Mouse (Mus musculus) midbrain, embryonic 12.5 days (tissue): Measurements from ENCODE around the gene Cda. TPM values are rescaled to one million over a fixed set of nuclear protein-coding genes. Genes with fewer than 3 reads are reported as not detected.

Experiments used
- ATAC-seq: fragments of 200-750 bp; cut with Nextera tagmentation; 2 replicates; pipeline ENCODE4 v1.8.0; 2017; ENCODE audit warnings: low read depth, moderate TSS enrichment, moderate library complexity; ENCODE audit not compliant: low FRiP score
- H3K27ac ChIP-seq: fragments of 300-500 bp; sonication (generic); replicated peaks from 2 replicates; pipeline ENCODE4 v1.5.1; 2016; ENCODE audit warnings: mild to moderate bottlenecking
- H3K27me3 ChIP-seq: fragments of 300-500 bp; sonication (generic); 2 replicates; pipeline ENCODE4 v1.6.1; 2016; ENCODE audit warnings: mild to moderate bottlenecking
- H3K36me3 ChIP-seq: fragments of 300-500 bp; sonication (generic); 2 replicates; pipeline ENCODE4 v1.6.1; 2016
- H3K4me1 ChIP-seq: fragments of 300-500 bp; sonication (generic); 2 replicates; pipeline ENCODE4 v1.6.1; 2016
- H3K4me2 ChIP-seq: fragments of 300-500 bp; sonication (generic); replicated peaks from 2 replicates; pipeline ENCODE4 v1.6.1; 2016; ENCODE audit warnings: mild to moderate bottlenecking, moderate library complexity
- H3K4me3 ChIP-seq: fragments of 300-500 bp; sonication (generic); 2 replicates; pipeline ENCODE4 v1.5.1; 2016; ENCODE audit warnings: mild to moderate bottlenecking
- H3K9ac ChIP-seq: fragments of 300-500 bp; sonication (generic); replicated peaks from 2 replicates; pipeline ENCODE4 v1.6.1; 2016; ENCODE audit warnings: mild to moderate bottlenecking, moderate library complexity
- H3K9me3 ChIP-seq: fragments of 300-500 bp; sonication (generic); 2 replicates; pipeline ENCODE4 v1.6.1; 2016; ENCODE audit warnings: mild to moderate bottlenecking
- WGBS: fragments of 180-500 bp; shearing (Covaris S2); methylation state at CpG from one replicate; pipeline ENCODE4 v1.1.7; 2016; 5-methylcytosine and 5-hydroxymethylcytosine counted together
- polyA plus RNA-seq: library from polyadenylated mRNA; unstranded; fragments of >200 nt; fragmentation: Nextera tagmentation; extraction: Ambion mirVana; gene quantifications from 2 replicates; pipeline ENCODE4 v1.2.1, GENCODE M21; 2016

The Cda gene
- polyA plus RNA-seq, 1 experiment from 2014 or later: 1.8 TPM

DNA sequence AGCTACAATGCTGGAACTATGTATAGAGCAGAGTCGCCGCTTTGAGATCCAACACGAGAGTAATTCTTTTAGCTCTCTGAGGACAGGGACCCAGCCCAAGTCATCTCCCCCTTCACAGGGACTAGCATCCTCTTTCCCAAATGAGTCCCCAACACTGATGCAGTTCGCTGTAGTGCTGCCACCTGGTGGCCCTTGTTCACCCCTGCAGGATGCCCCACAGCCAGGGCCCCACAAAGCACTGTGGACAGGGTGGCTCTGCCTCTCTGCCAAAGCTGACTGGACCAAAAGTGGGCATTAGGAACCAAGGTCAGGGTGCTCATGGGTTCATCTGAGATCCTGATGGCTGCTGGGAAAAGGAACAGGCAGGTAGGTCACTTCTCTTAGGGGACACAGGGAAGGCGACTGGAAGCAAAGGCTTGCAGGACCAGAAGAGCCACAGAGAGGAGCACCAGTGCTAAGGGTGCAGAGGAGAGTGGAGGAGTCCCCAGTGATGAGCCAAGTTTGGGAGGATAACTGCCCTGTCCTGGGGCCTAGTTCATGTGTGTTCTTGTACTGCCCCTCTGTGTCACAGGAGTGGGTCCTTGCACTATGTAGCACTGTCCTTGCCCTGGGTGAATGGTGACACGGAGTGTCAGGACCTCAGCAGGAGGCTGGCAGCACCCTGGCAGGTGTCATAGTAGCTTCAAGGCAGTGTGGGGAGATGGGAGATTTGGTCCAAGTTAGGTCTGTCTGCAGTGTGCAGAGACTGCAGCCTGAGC is 49.1 kb downstream of the Cda start:
- peaks cover 42% of the 10 kb centered on the region for H3K36me3 ChIP-seq
- no peak overlapping the region for H3K27ac ChIP-seq
- H3K4me3 ChIP-seq: no peak overlapping the region
- H3K9ac ChIP-seq: no peak overlapping the region
- 0 out of 2 replicates have a peak, but pooled peaks have one; percentile 51 for ATAC-seq
- H3K27me3 ChIP-seq: no peaks in the 10 kb centered on the region
- no peak overlapping the region for H3K4me2 ChIP-seq
- H3K9me3 ChIP-seq: no peaks in the 10 kb centered on the region
- peaks cover 12% of the 10 kb centered on the region for H3K4me1 ChIP-seq
- 49% methylated on average over 6 of the region's 6 CpGs for WGBS

DNA sequence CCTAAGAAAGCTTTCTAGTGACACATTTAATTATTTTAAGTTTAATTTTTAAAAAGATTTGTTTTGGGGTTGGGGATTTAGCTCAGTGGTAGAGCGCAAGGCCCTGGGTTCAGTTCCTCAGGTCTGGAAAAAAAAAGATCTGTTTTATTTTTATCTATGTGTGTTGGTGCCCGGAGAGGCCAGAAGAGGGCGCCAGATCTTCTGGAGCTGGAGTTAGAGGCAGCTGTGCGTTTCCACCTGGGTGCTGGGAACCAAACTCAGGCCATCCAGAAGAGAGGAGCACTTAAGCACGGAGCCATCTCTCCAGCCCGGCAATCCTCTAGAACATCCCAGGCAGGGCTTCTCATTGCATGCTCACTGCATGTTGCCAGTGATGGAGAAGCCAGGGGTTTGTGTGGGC is 51.4 kb downstream of the Cda start:
- no peaks in the 10 kb centered on the region for H3K27me3 ChIP-seq
- no peak overlapping the region for H3K4me3 ChIP-seq
- no peak overlapping the region for H3K27ac ChIP-seq
- WGBS: 89% methylated on average over 6 of the region's 6 CpGs
- peaks cover 64% of the 10 kb centered on the region for H3K36me3 ChIP-seq
- H3K9ac ChIP-seq: no peak overlapping the region
- no peaks in the 10 kb centered on the region for H3K9me3 ChIP-seq
- ATAC-seq: no peak
- H3K4me1 ChIP-seq: no peaks in the 10 kb centered on the region
- H3K4me2 ChIP-seq: no peak overlapping the region

DNA sequence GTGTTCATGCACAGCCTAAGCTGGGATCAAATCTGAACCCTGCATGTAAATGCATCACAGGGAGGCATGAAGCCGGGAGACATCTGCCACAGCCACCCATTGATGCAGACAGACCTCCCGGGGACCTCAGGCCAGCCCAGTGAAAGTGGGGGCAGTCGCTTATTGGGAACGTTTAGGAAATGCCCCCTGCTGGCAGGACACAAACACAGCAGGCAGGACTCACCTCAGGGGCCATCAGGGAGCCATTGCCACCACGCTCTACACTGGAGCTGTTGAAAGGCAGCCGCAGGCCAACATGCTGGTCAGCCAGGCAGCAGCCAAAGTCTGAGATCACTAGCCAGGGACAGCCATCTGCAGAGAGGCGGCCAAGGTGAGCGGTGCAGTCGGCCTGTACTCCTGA is 52.0 kb downstream of the Cda start:
- Histone ChIP-seq H3K9ac (no peak overlapping the region), H3K27ac (no peak overlapping the region), H3K4me2 (no peak overlapping the region), H3K4me1 (no peaks in the 10 kb centered on the region), H3K9me3 (no peaks in the 10 kb centered on the region), H3K36me3 (peaks cover 70% of the 10 kb centered on the region), H3K4me3 (no peak overlapping the region), H3K27me3 (no peaks in the 10 kb centered on the region)
- no peak for ATAC-seq
- 70% methylated on average over 9 of the region's 9 CpGs for WGBS

DNA sequence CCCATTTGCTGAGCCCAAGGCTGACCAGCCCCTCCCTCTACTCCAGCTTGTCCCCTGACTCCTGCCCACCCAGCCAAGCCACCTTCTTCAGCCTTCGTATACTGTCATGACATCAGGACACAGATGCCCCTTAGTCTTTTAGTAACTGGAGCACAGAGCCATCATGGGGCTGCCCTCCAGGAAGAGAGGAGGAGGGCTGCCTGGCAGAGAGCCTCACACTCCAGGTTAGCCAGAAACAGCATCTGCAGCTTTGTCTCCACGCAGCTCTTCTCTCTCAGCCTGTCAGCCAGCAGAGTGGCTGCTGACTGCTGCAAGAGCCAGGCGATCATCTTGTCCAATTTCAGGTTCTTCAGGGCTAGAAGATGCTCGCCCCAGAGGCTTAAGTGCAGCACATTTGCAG is 54.0 kb downstream of the Cda start:
- 87% methylated on average over 4 of the region's 4 CpGs for WGBS
- H3K27me3 ChIP-seq: no peaks in the 10 kb centered on the region
- no peak overlapping the region for H3K9ac ChIP-seq
- H3K27ac ChIP-seq: no peak overlapping the region
- no peak overlapping the region for H3K4me3 ChIP-seq
- peaks cover 81% of the 10 kb centered on the region for H3K36me3 ChIP-seq
- no peak for ATAC-seq
- no peaks in the 10 kb centered on the region for H3K9me3 ChIP-seq
- no peak overlapping the region for H3K4me2 ChIP-seq
- no peaks in the 10 kb centered on the region for H3K4me1 ChIP-seq

DNA sequence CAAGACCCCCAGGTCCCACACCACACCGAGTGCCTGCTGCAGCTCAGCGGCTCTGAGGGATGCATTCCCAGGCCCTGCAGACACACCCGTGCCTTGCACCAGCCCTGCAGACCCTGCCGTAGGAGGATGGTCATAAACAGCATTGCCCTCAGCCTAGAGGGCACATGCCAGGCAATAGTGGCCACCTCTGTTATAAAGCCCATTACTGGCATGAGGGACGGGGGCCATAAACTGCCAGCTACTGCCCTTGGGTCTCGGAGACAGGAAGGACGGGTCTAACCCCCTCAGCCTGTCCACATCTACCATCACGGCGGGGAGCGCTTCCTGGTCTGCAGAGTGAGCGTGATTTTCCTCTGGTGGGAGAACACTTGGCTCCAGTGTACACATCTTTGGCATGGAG is 54.8 kb downstream of the Cda start:
- 91% methylated on average over 11 of the region's 11 CpGs for WGBS
- peaks cover 89% of the 10 kb centered on the region for H3K36me3 ChIP-seq
- ATAC-seq: no peak

DNA sequence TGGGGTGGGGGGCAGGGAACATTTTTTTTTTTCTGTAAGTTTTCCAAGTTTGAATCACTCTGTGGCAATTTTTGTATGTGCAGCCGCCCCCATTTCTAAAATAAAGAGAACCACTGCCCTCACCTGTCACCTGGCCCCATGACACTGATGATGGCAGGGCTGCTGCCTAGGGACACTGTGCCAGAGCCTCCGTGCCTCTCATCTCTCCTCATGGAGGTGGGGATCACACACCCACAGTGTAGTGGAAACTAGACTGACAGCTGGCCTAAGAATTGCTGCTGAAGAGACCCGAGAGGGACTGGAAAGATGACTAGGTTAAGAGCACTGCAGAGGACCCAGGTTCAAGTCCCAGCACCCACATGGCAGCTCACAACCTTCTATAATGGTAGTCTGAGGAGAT is 55.7 kb downstream of the Cda start:
- H3K36me3 ChIP-seq: peaks cover 96% of the 10 kb centered on the region
- no peak overlapping the region for H3K9ac ChIP-seq
- no peak overlapping the region for H3K4me2 ChIP-seq
- no peak overlapping the region for H3K27ac ChIP-seq
- H3K4me3 ChIP-seq: no peak overlapping the region
- no peak for ATAC-seq
- no peaks in the 10 kb centered on the region for H3K9me3 ChIP-seq
- 94% methylated on average over 3 of the region's 3 CpGs for WGBS
- no peaks in the 10 kb centered on the region for H3K27me3 ChIP-seq
- no peaks in the 10 kb centered on the region for H3K4me1 ChIP-seq

More for the DNA sequence above, 54.8 kb downstream of the Cda start:
- no peaks in the 10 kb centered on the region for H3K27me3 ChIP-seq
- no peak overlapping the region for H3K27ac ChIP-seq
- H3K4me3 ChIP-seq: no peak overlapping the region
- no peaks in the 10 kb centered on the region for H3K9me3 ChIP-seq
- no peak overlapping the region for H3K9ac ChIP-seq
- no peak overlapping the region for H3K4me2 ChIP-seq
- no peaks in the 10 kb centered on the region for H3K4me1 ChIP-seq

DNA sequence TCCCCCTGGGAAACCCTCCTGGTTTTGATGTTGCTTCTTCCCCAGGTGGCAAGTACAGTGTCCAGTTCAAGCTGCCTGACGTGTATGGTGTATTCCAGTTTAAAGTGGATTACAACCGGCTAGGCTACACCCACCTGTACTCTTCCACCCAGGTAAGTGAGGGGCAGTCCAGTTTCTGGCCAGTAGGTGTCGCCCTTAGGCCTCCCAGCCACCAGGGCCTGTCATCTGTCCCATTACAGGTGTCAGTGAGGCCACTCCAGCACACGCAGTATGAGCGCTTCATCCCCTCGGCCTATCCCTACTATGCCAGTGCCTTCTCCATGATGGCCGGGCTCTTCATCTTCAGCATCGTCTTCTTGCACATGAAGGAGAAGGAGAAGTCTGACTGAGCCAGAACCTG is 56.2 kb downstream of the Cda start:
- Histone ChIP-seq H3K4me2 (no peak overlapping the region), H3K27me3 (no peaks in the 10 kb centered on the region), H3K9ac (no peak overlapping the region), H3K4me1 (0 out of 2 replicates have a peak, but pooled peaks cover 1% of the 10 kb centered on the region), H3K9me3 (no peaks in the 10 kb centered on the region), H3K4me3 (no peak overlapping the region), H3K27ac (no peak overlapping the region), H3K36me3 (peaks cover 96% of the 10 kb centered on the region)
- 0 out of 2 replicates have a peak, but pooled peaks have one; percentile 12 for ATAC-seq
- WGBS: 71% methylated on average over 8 of the region's 8 CpGs

DNA sequence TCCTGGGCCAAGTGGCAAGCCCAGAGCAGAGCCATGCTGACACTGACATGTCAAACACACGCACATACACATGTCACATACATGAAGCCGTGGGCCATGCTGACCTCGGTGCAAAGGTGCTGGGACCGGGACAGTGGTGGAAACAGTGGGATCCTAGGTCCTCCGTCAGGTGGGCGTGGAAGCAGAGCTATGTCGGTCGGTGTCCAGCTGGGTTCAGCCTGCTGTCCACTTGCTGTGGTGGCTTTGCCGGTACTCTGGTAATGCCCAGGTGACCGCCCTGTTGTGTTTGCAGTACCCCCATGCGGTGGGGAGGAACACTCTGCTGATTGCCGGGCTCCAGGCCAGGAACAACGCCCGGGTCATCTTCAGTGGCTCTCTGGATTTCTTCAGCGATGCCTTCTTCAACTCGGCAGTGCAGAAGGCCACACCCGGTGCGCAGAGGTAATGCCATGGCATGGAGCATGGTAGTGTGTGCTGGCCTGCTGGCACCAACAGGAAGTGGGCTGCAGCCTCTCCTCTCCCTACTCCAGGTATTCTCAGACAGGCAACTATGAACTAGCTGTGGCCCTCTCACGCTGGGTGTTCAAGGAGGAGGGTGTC is 57.4 kb downstream of the Cda start:
- no peak overlapping the region for H3K27ac ChIP-seq
- 96% methylated on average over 19 of the region's 19 CpGs for WGBS
- no peaks in the 10 kb centered on the region for H3K27me3 ChIP-seq
- H3K36me3 ChIP-seq: peaks cover 87% of the 10 kb centered on the region
- peaks cover 10% of the 10 kb centered on the region for H3K4me1 ChIP-seq
- no peak for ATAC-seq
- no peaks in the 10 kb centered on the region for H3K9me3 ChIP-seq
- H3K4me3 ChIP-seq: no peak overlapping the region
- H3K9ac ChIP-seq: no peak overlapping the region
- no peak overlapping the region for H3K4me2 ChIP-seq

DNA sequence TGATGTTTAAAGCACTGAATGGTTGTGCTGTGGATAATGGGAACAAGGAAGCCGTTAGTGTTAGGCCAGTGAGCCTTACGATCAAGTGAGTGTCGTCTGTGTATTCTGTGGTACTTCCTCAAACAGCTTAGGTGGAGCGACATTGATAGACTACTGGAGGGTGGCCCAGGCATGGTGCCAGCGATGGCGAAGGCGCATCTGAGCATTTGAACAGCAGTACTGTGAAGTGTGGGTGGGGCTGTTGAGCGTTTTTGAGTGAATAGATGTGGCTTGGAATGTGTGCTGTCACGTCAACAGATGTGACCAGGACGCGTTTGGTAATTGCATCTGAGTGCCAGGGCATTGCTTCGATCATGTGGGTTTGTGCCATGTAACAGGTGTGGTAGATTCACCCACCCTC is 60.1 kb downstream of the Cda start:
- no peak overlapping the region for H3K9ac ChIP-seq

DNA sequence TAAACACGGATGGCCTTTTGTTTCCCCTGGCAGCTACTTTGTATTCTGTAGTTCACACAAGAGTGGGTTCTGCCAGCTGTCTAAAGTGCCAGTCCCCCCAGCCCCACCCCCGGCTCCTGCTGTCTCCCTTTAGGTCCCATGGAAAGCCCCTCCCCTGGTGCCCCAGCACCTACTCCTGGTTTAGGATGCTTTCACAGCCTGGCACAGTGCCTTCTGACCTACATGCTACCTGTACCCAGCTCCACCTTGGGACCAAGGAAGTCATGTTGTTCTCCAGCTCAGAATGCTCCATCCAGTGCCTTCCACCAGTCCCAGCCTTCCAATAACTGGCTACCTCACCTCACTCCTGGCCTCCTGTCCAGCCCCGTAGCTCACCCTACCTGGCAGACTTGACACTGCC is 60.8 kb downstream of the Cda start:
- peaks cover 53% of the 10 kb centered on the region for H3K36me3 ChIP-seq
- peaks cover 22% of the 10 kb centered on the region for H3K4me1 ChIP-seq
- no peak for ATAC-seq
- no peaks in the 10 kb centered on the region for H3K27me3 ChIP-seq
- no peak overlapping the region for H3K9ac ChIP-seq
- H3K4me3 ChIP-seq: no peak overlapping the region
- no peak overlapping the region for H3K27ac ChIP-seq
- WGBS: 85% methylated on average over 3 of the region's 3 CpGs
- H3K9me3 ChIP-seq: no peaks in the 10 kb centered on the region
- no peak overlapping the region for H3K4me2 ChIP-seq

More for the DNA sequence above, 60.1 kb downstream of the Cda start:
- Histone ChIP-seq H3K4me2 (no peak overlapping the region), H3K9me3 (no peaks in the 10 kb centered on the region), H3K4me1 (peaks cover 22% of the 10 kb centered on the region), H3K27ac (no peak overlapping the region), H3K4me3 (no peak overlapping the region), H3K36me3 (peaks cover 60% of the 10 kb centered on the region), H3K27me3 (no peaks in the 10 kb centered on the region)
- WGBS: 93% methylated on average over 12 of the region's 12 CpGs
- no peak for ATAC-seq

DNA sequence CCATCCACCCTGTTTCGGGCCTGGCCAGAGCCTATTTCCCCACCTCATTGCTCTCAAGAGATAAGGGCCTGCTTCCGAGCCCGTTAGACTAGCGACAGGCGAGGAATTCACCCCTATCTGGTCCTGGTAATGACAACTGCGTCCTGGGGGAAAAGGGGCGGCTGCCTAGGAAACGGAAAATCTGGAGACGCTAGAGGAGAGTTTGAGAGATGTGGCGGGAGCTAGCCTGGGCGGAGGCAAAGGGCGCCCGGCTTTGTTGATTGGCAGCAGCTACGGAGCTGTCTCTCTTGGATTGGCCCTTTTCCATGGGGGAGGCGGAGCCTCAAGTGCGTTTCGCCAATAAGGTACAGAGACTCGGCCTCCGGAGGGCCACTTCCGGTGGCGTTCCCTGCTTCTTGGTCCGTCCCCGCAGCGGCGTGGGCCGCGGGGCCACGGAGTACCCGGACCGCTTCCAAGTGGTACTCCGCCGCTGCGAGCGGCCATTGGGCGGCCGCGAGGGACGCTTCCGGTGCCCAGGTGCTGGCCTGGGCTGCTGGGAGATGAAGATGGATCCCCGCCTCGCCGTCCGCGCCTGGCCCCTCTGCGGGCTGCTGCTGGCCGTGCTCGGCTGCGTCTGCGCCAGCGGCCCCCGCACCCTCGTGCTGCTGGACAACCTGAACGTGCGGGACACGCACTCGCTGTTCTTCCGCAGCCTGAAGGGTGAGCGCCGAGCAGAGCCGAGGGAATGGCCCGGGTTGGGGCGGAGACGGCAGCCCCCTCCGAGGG is 63.3 kb downstream of the Cda start, which contains the start of gene Ddost:
Gene Ddost, plus strand, starts transcription at position 391 of the 765 bp plus-strand sequence.
- under 1% methylated on average over 64 of the region's 64 CpGs for WGBS

DNA sequence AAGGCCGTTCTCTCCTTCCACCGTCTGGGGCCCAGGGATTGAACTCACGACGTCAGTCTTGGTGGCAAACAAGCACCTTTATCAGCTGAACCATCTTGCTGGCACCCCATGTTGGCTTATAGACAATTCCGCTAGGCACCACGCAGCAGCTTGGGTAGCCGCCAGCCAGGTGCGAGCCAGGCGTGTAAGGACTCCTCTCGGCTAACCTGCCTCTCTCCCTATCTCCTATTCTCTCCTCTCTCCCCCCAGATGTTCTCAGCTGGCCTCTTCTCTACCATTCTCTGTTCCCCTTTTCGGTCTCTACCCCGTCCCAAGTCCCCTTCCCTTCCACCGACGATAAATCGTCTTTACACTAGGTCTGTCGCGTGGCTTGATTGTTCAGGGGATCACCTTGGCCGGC is 64.0 kb downstream of the Cda start:
- ATAC-seq: no peak
- peak overlapping the region; percentile 98 for H3K4me3 ChIP-seq
- no peaks in the 10 kb centered on the region for H3K9me3 ChIP-seq
- peaks cover 22% of the 10 kb centered on the region for H3K4me1 ChIP-seq
- peak overlapping the region; percentile 79 for H3K4me2 ChIP-seq
- 18% methylated on average over 18 of the region's 18 CpGs for WGBS
- H3K9ac ChIP-seq: peak overlapping the region; percentile 59
- H3K27me3 ChIP-seq: no peaks in the 10 kb centered on the region
- peaks cover 22% of the 10 kb centered on the region; the same call in 1 of the 2 replicates for H3K36me3 ChIP-seq
- H3K27ac ChIP-seq: peak overlapping the region; percentile 75

More for the DNA sequence above, 63.3 kb downstream of the Cda start, which contains the start of gene Ddost:
- H3K9me3 ChIP-seq: no peaks in the 10 kb centered on the region
- H3K27me3 ChIP-seq: no peaks in the 10 kb centered on the region
- peaks cover 22% of the 10 kb centered on the region for H3K4me1 ChIP-seq
- H3K36me3 ChIP-seq: peaks cover 30% of the 10 kb centered on the region; the same call in 1 of the 2 replicates
- H3K9ac ChIP-seq: peak within 1 kb of the TSS; percentile 94
- H3K4me2 ChIP-seq: peak within 1 kb of the TSS; percentile 79
- ATAC-seq: peak; percentile 100
- peak within 1 kb of the TSS; percentile 98 for H3K4me3 ChIP-seq
- peak within 1 kb of the TSS; percentile 84 for H3K27ac ChIP-seq
